Mouse (Mus musculus) stomach, embryonic 14.5 days (tissue): Measurements from ENCODE around the gene Cox7b. TPM values are rescaled to one million over a fixed set of nuclear protein-coding genes. Genes with fewer than 3 reads are reported as not detected.
"Not testable (repeated sequence)": the region's sequence is repeated elsewhere in the genome, so short reads cannot be mapped to it uniquely, and the experiment has no call there.

Source experiments
- ATAC-seq: fragments of 200-750 bp; cut with Nextera tagmentation; 2 replicates; pipeline ENCODE4 v1.8.0; 2017; ENCODE audit warnings: low read depth, moderate TSS enrichment; ENCODE audit not compliant: insufficient number of reproducible peaks, insufficient read depth, low FRiP score
- H3K27ac ChIP-seq: fragments of 300-500 bp; sonication (generic); 2 replicates; pipeline ENCODE4 v1.5.1; 2014; ENCODE audit warnings: mild to moderate bottlenecking, low read length, moderate library complexity, mixed read lengths
- H3K27me3 ChIP-seq: fragments of 300-500 bp; sonication (generic); 2 replicates; pipeline ENCODE4 v1.6.1; 2014; ENCODE audit warnings: low read length, control low read depth, mixed read lengths; ENCODE audit not compliant: control insufficient read depth, insufficient read depth
- H3K36me3 ChIP-seq: fragments of 300-500 bp; sonication (generic); 2 replicates; pipeline ENCODE4 v1.6.1; 2014; ENCODE audit warnings: mild to moderate bottlenecking, control low read depth, low read length, moderate library complexity, mixed read lengths; ENCODE audit not compliant: control insufficient read depth, insufficient read depth
- H3K4me1 ChIP-seq: fragments of 300-500 bp; sonication (generic); 2 replicates; pipeline ENCODE4 v1.6.1; 2014; ENCODE audit warnings: low read length, control low read depth, mixed read lengths; ENCODE audit not compliant: control insufficient read depth, insufficient read depth
- H3K4me2 ChIP-seq: fragments of 300-500 bp; sonication (generic); replicated peaks from 2 replicates; pipeline ENCODE4 v1.6.1; 2014; ENCODE audit warnings: low read depth, low read length, control low read depth
- H3K4me3 ChIP-seq: fragments of 300-500 bp; sonication (generic); 2 replicates; pipeline ENCODE4 v1.5.1; 2014; ENCODE audit warnings: low read depth, low read length, control low read depth
- H3K9ac ChIP-seq: fragments of 300-500 bp; sonication (generic); replicated peaks from 2 replicates; pipeline ENCODE4 v1.6.1; 2014; ENCODE audit warnings: low read depth, mild to moderate bottlenecking, control low read depth, low read length, moderate library complexity, mixed read lengths
- H3K9me3 ChIP-seq: fragments of 300-500 bp; sonication (generic); 2 replicates; pipeline ENCODE4 v1.6.1; 2016; ENCODE audit warnings: low read depth, low read length, control low read depth; ENCODE audit not compliant: control insufficient read depth
- WGBS: fragments of 180-500 bp; shearing (Covaris S2); extraction: QIAGEN DNeasy Blood & Tissue Kit; methylation state at CpG from one replicate; pipeline ENCODE4 v1.1.7; 2014; 5-methylcytosine and 5-hydroxymethylcytosine counted together
- polyA plus RNA-seq: library from polyadenylated mRNA; unstranded; fragments of >200 nt; fragmentation: Nextera tagmentation; extraction: Ambion mirVana; gene quantifications from 2 replicates; pipeline ENCODE4 v1.2.1, GENCODE M21; 2014

Cox7b gene
- 392 and 401 TPM in 2 replicates for polyA plus RNA-seq

GRCm38 (mm10) chrX:106015571-106016322 is at the start of gene Cox7b:
TSS of gene Cox7b (plus strand) at chrX:106015700.
- WGBS: 22% methylated on average over 26 of the region's 26 CpGs
- Histone ChIP-seq H3K4me1 (no peaks in the 10 kb centered on the region), H3K4me2 (peak within 1 kb of the TSS; percentile 40), H3K4me3 (peak within 1 kb of the TSS; percentile 55), H3K27ac (peak within 1 kb of the TSS; percentile 71; the same call in 1 of the 2 replicates), H3K36me3 (peaks cover 4% of the 10 kb centered on the region; the same call in 1 of the 2 replicates), H3K9me3 (no peaks in the 10 kb centered on the region), H3K27me3 (no peaks in the 10 kb centered on the region), H3K9ac (peak within 1 kb of the TSS; percentile 63)
- ATAC-seq: peak; percentile 50; the same call in 1 of the 2 replicates

- no peaks in the 10 kb centered on the region for H3K4me1 ChIP-seq
- H3K4me2 ChIP-seq: no peak overlapping the region
- no peak for ATAC-seq
- 66% methylated on average over 1 of the region's 1 CpGs for WGBS
- H3K36me3 ChIP-seq: no peaks in the 10 kb centered on the region
- no peaks in the 10 kb centered on the region for H3K9me3 ChIP-seq
- no peaks in the 10 kb centered on the region for H3K27me3 ChIP-seq
- H3K4me3 ChIP-seq: no peak overlapping the region
- no peak overlapping the region for H3K27ac ChIP-seq
- H3K9ac ChIP-seq: no peak overlapping the region
Measured at GRCm38 (mm10) chrX:106001605-106002004, 13.9 kb upstream of the Cox7b start.

GRCm38 (mm10) chrX:106010762-106011161 is 4.7 kb upstream of the Cox7b start:
- Histone ChIP-seq H3K27ac (no peak overlapping the region), H3K4me1 (0 out of 2 replicates have a peak, but pooled peaks cover 3% of the 10 kb centered on the region), H3K9ac (peak overlapping the region; percentile 45; the same call in 1 of the 2 replicates), H3K4me3 (peak overlapping the region; percentile 50), H3K9me3 (no peaks in the 10 kb centered on the region), H3K36me3 (no peaks in the 10 kb centered on the region), H3K4me2 (peak overlapping the region; percentile 35), H3K27me3 (no peaks in the 10 kb centered on the region)
- WGBS: 13% methylated on average over 3 of the region's 3 CpGs
- no peak for ATAC-seq

GRCm38 (mm10) chrX:106011465-106012159 is 3.9 kb upstream of the Cox7b start, which contains the start of gene Magt1:
TSS of gene Magt1 (minus strand) at chrX:106011906.
- WGBS: 17% methylated on average over 45 of the region's 45 CpGs

GRCm38 (mm10) chrX:106012559-106012958 is 2.9 kb upstream of the Cox7b start:
- 0 out of 2 replicates have a peak, but pooled peaks cover 3% of the 10 kb centered on the region for H3K4me1 ChIP-seq
- H3K4me3 ChIP-seq: peak overlapping the region; percentile 8; the same call in 1 of the 2 replicates
- no peaks in the 10 kb centered on the region for H3K9me3 ChIP-seq
- peak overlapping the region; percentile 59; the same call in 1 of the 2 replicates for H3K27ac ChIP-seq
- no peak for ATAC-seq
- H3K4me2 ChIP-seq: peak overlapping the region; percentile 35
- no peak overlapping the region for H3K9ac ChIP-seq
- no peaks in the 10 kb centered on the region for H3K36me3 ChIP-seq
- 60% methylated on average over 3 of the region's 3 CpGs for WGBS
- no peaks in the 10 kb centered on the region for H3K27me3 ChIP-seq

More at GRCm38 (mm10) chrX:106011465-106012159, 3.9 kb upstream of the Cox7b start, which contains the start of gene Magt1:
- Histone ChIP-seq H3K27me3 (no peaks in the 10 kb centered on the region), H3K36me3 (no peaks in the 10 kb centered on the region), H3K4me2 (peak within 1 kb of the TSS; percentile 35), H3K4me1 (0 out of 2 replicates have a peak, but pooled peaks cover 3% of the 10 kb centered on the region), H3K27ac (peak within 1 kb of the TSS; percentile 89), H3K9ac (peak within 1 kb of the TSS; percentile 45), H3K4me3 (peak within 1 kb of the TSS; percentile 50), H3K9me3 (no peaks in the 10 kb centered on the region)
- peak; percentile 96 for ATAC-seq

- no peak overlapping the region for H3K4me3 ChIP-seq
- no peak overlapping the region for H3K9ac ChIP-seq
- WGBS: 23% methylated on average over 2 of the region's 2 CpGs
- H3K36me3 ChIP-seq: no peaks in the 10 kb centered on the region
- no peak overlapping the region for H3K27ac ChIP-seq
- H3K9me3 ChIP-seq: no peaks in the 10 kb centered on the region
- H3K27me3 ChIP-seq: no peaks in the 10 kb centered on the region
- ATAC-seq: no peak
- 0 out of 2 replicates have a peak, but pooled peaks cover 3% of the 10 kb centered on the region for H3K4me1 ChIP-seq
- no peak overlapping the region for H3K4me2 ChIP-seq
Measured at GRCm38 (mm10) chrX:106013217-106013616, 2.3 kb upstream of the Cox7b start.

GRCm38 (mm10) chrX:106014741-106015377 is 641 bp upstream of the Cox7b start:
- H3K36me3 ChIP-seq, H3K27ac ChIP-seq, H3K9me3 ChIP-seq, H3K4me3 ChIP-seq, H3K27me3 ChIP-seq, H3K9ac ChIP-seq, H3K4me1 ChIP-seq, H3K4me2 ChIP-seq, ATAC-seq: not testable (repeated sequence)
- WGBS: 59% methylated on average over 2 of the region's 2 CpGs

- H3K4me2 ChIP-seq: no peak overlapping the region; the same call in 1 of the 2 replicates
- ATAC-seq: no peak
- no peak overlapping the region for H3K9ac ChIP-seq
- no peaks in the 10 kb centered on the region for H3K4me1 ChIP-seq
- no peak overlapping the region for H3K4me3 ChIP-seq
- no peaks in the 10 kb centered on the region for H3K27me3 ChIP-seq
- peaks cover 6% of the 10 kb centered on the region; the same call in 1 of the 2 replicates for H3K36me3 ChIP-seq
- no peaks in the 10 kb centered on the region for H3K9me3 ChIP-seq
- 77% methylated on average over 3 of the region's 3 CpGs for WGBS
- no peak overlapping the region for H3K27ac ChIP-seq
Measured at GRCm38 (mm10) chrX:106017102-106017501, 1.6 kb downstream of the Cox7b start.
